Mouse (Mus musculus): ENCODE results near the gene Fmo2.

DNA sequence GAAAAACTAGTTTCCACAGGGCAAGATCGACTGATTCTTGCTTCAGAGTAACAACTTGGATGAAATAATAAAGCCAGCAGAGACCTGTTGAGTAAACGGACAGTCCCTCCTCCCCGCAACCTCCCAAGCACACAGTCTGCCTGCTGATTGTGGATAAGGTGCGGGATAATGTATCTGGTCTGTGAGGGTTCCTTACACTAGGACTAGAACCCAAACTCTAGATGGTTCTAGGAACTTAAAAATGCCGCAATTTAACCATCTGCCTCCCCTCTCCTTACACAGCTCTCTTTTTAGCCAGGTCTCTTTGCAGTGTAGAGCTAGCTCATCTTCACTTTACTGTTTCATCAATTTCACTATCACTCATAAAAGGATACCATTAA, 66.0 kb downstream of the Fmo2 start:
- TF ChIP-seq POLR2A (IDR thresholded peaks at IDR 0.05; ENCODE audit: low read depth, low read length) (no peak), CTCF (conservative IDR thresholded peaks at IDR 0.05; ENCODE audit: insufficient read depth, insufficient read length, low read depth, low read length) (no peak)
